Mouse (Mus musculus): ENCODE measurements around the gene Itsn1.

GRCm38 (mm10) chr16:91768586-91768985, 39.5 kb downstream of the Itsn1 start:
- TF ChIP-seq CTCF (IDR thresholded peaks at IDR 0.05; ENCODE audit: borderline replicate concordance, extremely low read depth, insufficient read depth, insufficient read length) (no peak), POLR2A (IDR thresholded peaks at IDR 0.05; ENCODE audit: borderline replicate concordance, extremely low read depth, insufficient read depth, insufficient read length, poor library complexity, severe bottlenecking) (no peak)

Data from brain, embryonic 14.5 days (tissue).